Mouse (Mus musculus) heart, embryonic 13.5 days (tissue): ENCODE measurements at regions not wholly inside any gene's neighbourhood (a gene's known extent, or its start where the extent isn't known, plus 50 kb on each side); places are given as distances from the start of the nearest gene placed in this dataset.
"Not testable (repeated sequence)": the region's sequence is repeated elsewhere in the genome, so short reads cannot be mapped to it uniquely, and the experiment has no call there.

Source experiments
- ATAC-seq: fragments of 200-750 bp; cut with Nextera tagmentation; 2 replicates; pipeline ENCODE4 v1.8.0; 2017; ENCODE audit warnings: moderate TSS enrichment; ENCODE audit not compliant: insufficient number of reproducible peaks, low FRiP score, low TSS enrichment; ENCODE audit errors: extremely low read depth
- H3K27ac ChIP-seq: fragments of 300-500 bp; sonication (generic); replicated peaks from 2 replicates; pipeline ENCODE4 v1.5.1; 2015; ENCODE audit warnings: moderate library complexity, mild to moderate bottlenecking, inconsistent platforms
- H3K27me3 ChIP-seq: fragments of 300-500 bp; sonication (generic); replicated peaks from 2 replicates; pipeline ENCODE4 v1.6.1; 2015; ENCODE audit warnings: mild to moderate bottlenecking, inconsistent platforms
- H3K36me3 ChIP-seq: fragments of 300-500 bp; sonication (generic); 2 replicates; pipeline ENCODE4 v1.6.1; 2015; ENCODE audit warnings: mild to moderate bottlenecking, inconsistent platforms
- H3K4me1 ChIP-seq: fragments of 300-500 bp; sonication (generic); 2 replicates; pipeline ENCODE4 v1.6.1; 2015; ENCODE audit warnings: inconsistent platforms
- H3K4me2 ChIP-seq: fragments of 300-500 bp; sonication (generic); 2 replicates; pipeline ENCODE4 v1.6.1; 2015; ENCODE audit warnings: inconsistent platforms, mild to moderate bottlenecking, moderate library complexity
- H3K4me3 ChIP-seq: fragments of 300-500 bp; sonication (generic); 2 replicates; pipeline ENCODE4 v1.5.1; 2015; ENCODE audit warnings: moderate library complexity, mild to moderate bottlenecking, inconsistent platforms
- H3K9ac ChIP-seq: fragments of 300-500 bp; sonication (generic); 2 replicates; pipeline ENCODE4 v1.6.1; 2015; ENCODE audit warnings: inconsistent platforms, mild to moderate bottlenecking, moderate library complexity
- H3K9me3 ChIP-seq: fragments of 300-500 bp; sonication (generic); 2 replicates; pipeline ENCODE4 v1.6.1; 2016; ENCODE audit warnings: inconsistent platforms
- WGBS: fragments of 180-500 bp; shearing (Covaris S2); methylation state at CpG from one replicate; pipeline ENCODE4 v1.1.7; 2015; ENCODE audit warnings: mixed read lengths; 5-methylcytosine and 5-hydroxymethylcytosine counted together

- no peak for ATAC-seq
- no peak overlapping the region for H3K4me3 ChIP-seq
- peaks cover 5% of the 10 kb centered on the region; the same call in 1 of the 2 replicates for H3K27me3 ChIP-seq
- WGBS = 73% methylated on average over 9 of the region's 9 CpGs
- H3K4me1 ChIP-seq = no peaks in the 10 kb centered on the region
- H3K9me3 ChIP-seq = peaks cover 14% of the 10 kb centered on the region
- H3K36me3 ChIP-seq = peaks cover 3% of the 10 kb centered on the region; the same call in 1 of the 2 replicates
- no peak overlapping the region for H3K4me2 ChIP-seq
- no peak overlapping the region for H3K27ac ChIP-seq
- no peak overlapping the region for H3K9ac ChIP-seq
Observed at GRCm38 (mm10) chr13:52127751-52128150, 281.3 kb downstream of the Gadd45g start.

GRCm38 (mm10) chr13:52129466-52129865, 283.0 kb downstream of the Gadd45g start:
- peaks cover 5% of the 10 kb centered on the region; the same call in 1 of the 2 replicates for H3K27me3 ChIP-seq
- no peak overlapping the region for H3K27ac ChIP-seq
- H3K9me3 ChIP-seq = peaks cover 14% of the 10 kb centered on the region
- H3K4me3 ChIP-seq = no peak overlapping the region
- no peak for ATAC-seq
- H3K4me2 ChIP-seq = no peak overlapping the region
- no peak overlapping the region for H3K9ac ChIP-seq
- H3K4me1 ChIP-seq = no peaks in the 10 kb centered on the region
- WGBS = 65% methylated on average over 4 of the region's 4 CpGs
- H3K36me3 ChIP-seq = peaks cover 3% of the 10 kb centered on the region; the same call in 1 of the 2 replicates

- Histone ChIP-seq H3K4me2 (no peak overlapping the region), H3K27ac (no peak overlapping the region), H3K4me3 (no peak overlapping the region), H3K9me3 (peaks cover 14% of the 10 kb centered on the region), H3K9ac (no peak overlapping the region), H3K36me3 (peaks cover 3% of the 10 kb centered on the region; the same call in 1 of the 2 replicates), H3K27me3 (no peaks in the 10 kb centered on the region), H3K4me1 (no peaks in the 10 kb centered on the region)
- 58% methylated on average over 3 of the region's 3 CpGs for WGBS
- no peak for ATAC-seq
Observed at GRCm38 (mm10) chr13:52133202-52133601, 286.7 kb downstream of the Gadd45g start.

- Histone ChIP-seq H3K9me3 (0 out of 2 replicates have a peak, but pooled peaks cover 9% of the 10 kb centered on the region), H3K27ac (no peak overlapping the region), H3K4me3 (no peak overlapping the region), H3K27me3 (no peaks in the 10 kb centered on the region), H3K9ac (no peak overlapping the region), H3K4me1 (no peaks in the 10 kb centered on the region), H3K4me2 (no peak overlapping the region), H3K36me3 (no peaks in the 10 kb centered on the region)
- no peak for ATAC-seq
- WGBS = 67% methylated on average over 6 of the region's 6 CpGs
Observed at GRCm38 (mm10) chr13:52138331-52138945, 292.0 kb downstream of the Gadd45g start.

- Histone ChIP-seq H3K9me3 (0 out of 2 replicates have a peak, but pooled peaks cover 9% of the 10 kb centered on the region), H3K4me1 (no peaks in the 10 kb centered on the region), H3K27me3 (no peaks in the 10 kb centered on the region), H3K27ac (no peak overlapping the region), H3K4me3 (no peak overlapping the region), H3K36me3 (no peaks in the 10 kb centered on the region), H3K4me2 (no peak overlapping the region), H3K9ac (no peak overlapping the region)
- WGBS = 38% methylated on average over 15 of the region's 15 CpGs
- ATAC-seq = no peak
Observed at GRCm38 (mm10) chr13:52139140-52139809, 292.8 kb downstream of the Gadd45g start.

- Histone ChIP-seq H3K4me3 (no peak overlapping the region), H3K4me1 (no peaks in the 10 kb centered on the region), H3K36me3 (no peaks in the 10 kb centered on the region), H3K9ac (no peak overlapping the region), H3K9me3 (peaks cover 15% of the 10 kb centered on the region; the same call in 1 of the 2 replicates), H3K4me2 (no peak overlapping the region), H3K27me3 (no peaks in the 10 kb centered on the region), H3K27ac (no peak overlapping the region)
- no peak for ATAC-seq
- 73% methylated on average over 6 of the region's 6 CpGs for WGBS
Observed at GRCm38 (mm10) chr13:52140221-52140620, 293.7 kb downstream of the Gadd45g start.

GRCm38 (mm10) chr13:52144066-52144465, 297.6 kb downstream of the Gadd45g start:
- H3K36me3 ChIP-seq, ATAC-seq, H3K4me3 ChIP-seq, H3K27me3 ChIP-seq, H3K4me1 ChIP-seq, H3K9ac ChIP-seq, H3K4me2 ChIP-seq, H3K27ac ChIP-seq: not testable (repeated sequence)
- H3K9me3 ChIP-seq = peaks cover 18% of the 10 kb centered on the region
- WGBS = 62% methylated on average over 1 of the region's 1 CpGs

GRCm38 (mm10) chr13:52145926-52146325, 299.4 kb downstream of the Gadd45g start:
- H3K4me3 ChIP-seq = no peak overlapping the region
- ATAC-seq = no peak
- H3K36me3 ChIP-seq = no peaks in the 10 kb centered on the region
- H3K9me3 ChIP-seq = peaks cover 18% of the 10 kb centered on the region
- no peaks in the 10 kb centered on the region for H3K4me1 ChIP-seq
- 74% methylated on average over 5 of the region's 5 CpGs for WGBS
- no peak overlapping the region for H3K27ac ChIP-seq
- H3K4me2 ChIP-seq = no peak overlapping the region
- no peaks in the 10 kb centered on the region for H3K27me3 ChIP-seq
- no peak overlapping the region for H3K9ac ChIP-seq

- no peak overlapping the region for H3K9ac ChIP-seq
- H3K27ac ChIP-seq = no peak overlapping the region
- no peaks in the 10 kb centered on the region for H3K27me3 ChIP-seq
- no peak overlapping the region for H3K4me2 ChIP-seq
- peaks cover 21% of the 10 kb centered on the region for H3K4me1 ChIP-seq
- H3K4me3 ChIP-seq = no peak overlapping the region
- 77% methylated on average over 8 of the region's 8 CpGs for WGBS
- peaks cover 3% of the 10 kb centered on the region for H3K9me3 ChIP-seq
- no peak for ATAC-seq
- no peaks in the 10 kb centered on the region for H3K36me3 ChIP-seq
Observed at GRCm38 (mm10) chr13:52150281-52150680, 303.8 kb downstream of the Gadd45g start.

GRCm38 (mm10) chr13:52151777-52152176, 305.3 kb downstream of the Gadd45g start:
- Histone ChIP-seq H3K9ac (no peak overlapping the region), H3K9me3 (no peaks in the 10 kb centered on the region), H3K4me1 (peaks cover 30% of the 10 kb centered on the region), H3K4me3 (no peak overlapping the region), H3K27me3 (no peaks in the 10 kb centered on the region), H3K4me2 (no peak overlapping the region), H3K27ac (no peak overlapping the region), H3K36me3 (no peaks in the 10 kb centered on the region)
- WGBS = 63% methylated on average over 11 of the region's 11 CpGs
- no peak for ATAC-seq

- no peak overlapping the region for H3K27ac ChIP-seq
- H3K9me3 ChIP-seq = no peaks in the 10 kb centered on the region
- ATAC-seq = no peak
- H3K27me3 ChIP-seq = no peaks in the 10 kb centered on the region
- H3K36me3 ChIP-seq = no peaks in the 10 kb centered on the region
- whole genome bisulfite sequencing = 40% methylated on average over 4 of the region's 4 CpGs
- no peak overlapping the region for H3K9ac ChIP-seq
- no peak overlapping the region for H3K4me2 ChIP-seq
- H3K4me3 ChIP-seq = no peak overlapping the region
- H3K4me1 ChIP-seq = peaks cover 30% of the 10 kb centered on the region
Observed at GRCm38 (mm10) chr13:52152221-52152620, 305.7 kb downstream of the Gadd45g start.

GRCm38 (mm10) chr13:52153030-52153429, 306.6 kb downstream of the Gadd45g start:
- Histone ChIP-seq H3K4me3 (no peak overlapping the region), H3K4me1 (peaks cover 30% of the 10 kb centered on the region), H3K4me2 (no peak overlapping the region), H3K9ac (no peak overlapping the region), H3K27ac (no peak overlapping the region), H3K9me3 (no peaks in the 10 kb centered on the region), H3K27me3 (no peaks in the 10 kb centered on the region), H3K36me3 (no peaks in the 10 kb centered on the region)
- WGBS = 83% methylated on average over 4 of the region's 4 CpGs
- no peak for ATAC-seq
